ENCODE assay signal across 8 mouse cellular contexts in the genomic region with DNA sequence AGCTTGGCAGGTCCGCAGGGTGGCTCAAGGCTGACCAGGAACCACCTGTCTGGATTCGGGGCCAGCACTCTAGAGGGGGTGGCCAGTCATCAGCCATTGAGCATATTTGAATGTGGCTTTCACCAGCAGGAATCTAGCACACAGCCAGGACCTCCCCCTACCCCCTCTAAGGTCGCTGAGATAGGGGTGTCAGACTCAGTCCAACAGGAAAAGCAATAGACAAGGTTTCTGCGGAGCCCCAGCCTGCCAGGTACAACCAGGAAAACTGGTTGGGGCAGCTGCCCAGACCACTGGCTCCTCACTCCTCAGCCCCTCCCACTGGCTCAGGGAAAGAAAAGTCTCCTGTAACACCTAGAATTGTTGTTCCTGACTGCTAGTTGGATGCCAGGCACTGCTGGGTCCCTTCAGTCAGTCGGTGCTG. TPM values are rescaled to one million over a fixed set of nuclear protein-coding genes. Genes with fewer than 3 reads are reported as not detected.
DNase-seq lines count a peak whose midpoint lies in the region; ATAC-seq lines count a peak whose summit lies in the region.

No protein-coding gene starts in this region.

- H3K9me3 ChIP-seq in heart, embryonic 12.5 days (replicated peaks), result peaks cover 5% of the 10 kb centered on the region
- no peaks in the 10 kb centered on the region for H3K9me3 ChIP-seq in heart, embryonic 15.5 days (replicated peaks)
- H3K9me3 ChIP-seq in limb, embryonic 11.5 days (ENCODE audit: control insufficient read depth, low read length), result no peaks in the 10 kb centered on the region
- H3K9me3 ChIP-seq in midbrain, embryonic 15.5 days, result no peaks in the 10 kb centered on the region

- H3K4me2 ChIP-seq in heart, embryonic 12.5 days, result peak overlapping the region; percentile 63
- H3K4me2 ChIP-seq in heart, embryonic 15.5 days, result peak overlapping the region; percentile 65
- H3K4me2 ChIP-seq in limb, embryonic 11.5 days (ENCODE audit: low read depth, severe bottlenecking), result peak overlapping the region; percentile 34; the same call in 1 of the 2 replicates
- H3K4me2 ChIP-seq in midbrain, embryonic 15.5 days, result peak overlapping the region; percentile 35

- ATAC-seq in heart, embryonic 12.5 days (ENCODE audit: insufficient number of reproducible peaks, low FRiP score), result no peak
- no peak for ATAC-seq in heart, embryonic 15.5 days (replicated peaks; ENCODE audit: insufficient number of reproducible peaks, insufficient read depth, low FRiP score, low read depth)
- ATAC-seq in limb, embryonic 11.5 days (ENCODE audit: insufficient number of reproducible peaks, low FRiP score, low TSS enrichment, low read depth), result 0 out of 2 replicates have a peak, but pooled peaks have one; percentile 19
- no peak for ATAC-seq in midbrain, embryonic 15.5 days (replicated peaks)
- no peak for ATAC-seq in activated CD4-positive, CD25-positive, alpha-beta regulatory T cell, adult 4 months

- H3K4me3 ChIP-seq in heart, embryonic 12.5 days, result peak overlapping the region; percentile 36
- H3K4me3 ChIP-seq in heart, embryonic 15.5 days, result peak overlapping the region; percentile 43; the same call in 1 of the 2 replicates
- no peak overlapping the region for H3K4me3 ChIP-seq in limb, embryonic 11.5 days (ENCODE audit: low read depth, low read length)
- no peak overlapping the region for H3K4me3 ChIP-seq in midbrain, embryonic 15.5 days

- 19% methylated on average over 5 of the region's 5 CpGs for WGBS in heart, embryonic 12.5 days
- WGBS in heart, embryonic 15.5 days, result 16% methylated on average over 5 of the region's 5 CpGs
- 19% methylated on average over 5 of the region's 5 CpGs for WGBS in limb, embryonic 11.5 days
- 27% methylated on average over 5 of the region's 5 CpGs for WGBS in midbrain, embryonic 15.5 days

- peak overlapping the region; percentile 86 for H3K27ac ChIP-seq in heart, embryonic 12.5 days (ENCODE audit: poor library complexity, severe bottlenecking)
- H3K27ac ChIP-seq in heart, embryonic 15.5 days, result peak overlapping the region; percentile 80
- H3K27ac ChIP-seq in limb, embryonic 11.5 days (replicated peaks; ENCODE audit: low read depth, low read length), result no peak overlapping the region
- no peak overlapping the region for H3K27ac ChIP-seq in midbrain, embryonic 15.5 days

- H3K36me3 ChIP-seq in heart, embryonic 12.5 days, result peaks cover 11% of the 10 kb centered on the region; the same call in 1 of the 2 replicates
- H3K36me3 ChIP-seq in heart, embryonic 15.5 days, result no peaks in the 10 kb centered on the region
- H3K36me3 ChIP-seq in limb, embryonic 11.5 days (ENCODE audit: control insufficient read depth, insufficient read depth, low read length), result no peaks in the 10 kb centered on the region; the same call in 1 of the 2 replicates
- H3K36me3 ChIP-seq in midbrain, embryonic 15.5 days (replicated peaks), result no peaks in the 10 kb centered on the region

- DNase-seq in heart, adult 8-10 months (ENCODE audit: low spot score), result no peak
- DNase-seq in limb, embryonic 11.5 days (ENCODE audit: low spot score), result peak; percentile 50
- no peak for DNase-seq in spleen, postnatal 14 days (ENCODE audit: low spot score in 2 of 2)
- DNase-seq in spleen, postnatal 10 days (ENCODE audit: low spot score in 2 of 2), result no peak

- H3K9ac ChIP-seq in heart, embryonic 12.5 days, result peak overlapping the region; percentile 48
- H3K9ac ChIP-seq in heart, embryonic 15.5 days, result peak overlapping the region; percentile 42; the same call in 1 of the 2 replicates
- no peak overlapping the region for H3K9ac ChIP-seq in limb, embryonic 11.5 days (ENCODE audit: low read length)
- no peak overlapping the region for H3K9ac ChIP-seq in midbrain, embryonic 15.5 days

- no peaks in the 10 kb centered on the region for H3K27me3 ChIP-seq in heart, embryonic 12.5 days (replicated peaks)
- no peaks in the 10 kb centered on the region for H3K27me3 ChIP-seq in heart, embryonic 15.5 days
- H3K27me3 ChIP-seq in limb, embryonic 11.5 days (ENCODE audit: control insufficient read depth, insufficient read depth, low read length), result no peaks in the 10 kb centered on the region
- H3K27me3 ChIP-seq in midbrain, embryonic 15.5 days (replicated peaks), result no peaks in the 10 kb centered on the region

- H3K4me1 ChIP-seq in heart, embryonic 12.5 days (replicated peaks), result peaks cover 33% of the 10 kb centered on the region
- peaks cover 28% of the 10 kb centered on the region for H3K4me1 ChIP-seq in heart, embryonic 15.5 days (replicated peaks)
- H3K4me1 ChIP-seq in limb, embryonic 11.5 days (ENCODE audit: control insufficient read depth, insufficient read depth, low read length), result peaks cover 9% of the 10 kb centered on the region
- peaks cover 18% of the 10 kb centered on the region for H3K4me1 ChIP-seq in midbrain, embryonic 15.5 days

RNA-seq across cellular contexts. Expression of a gene that starts 10.7 kb away (rescaled TPM):
- polyA plus RNA-seq in heart, embryonic 12.5 days (2016; fragmentation: Nextera tagmentation; extraction: Ambion mirVana), result 1.7 and 2.0 TPM in 2 replicates
- 1 to 10 TPM; 2.4 to 5.0 (median 4.3) TPM for total RNA-seq in heart, adult 8-10 months (2022)
- polyA plus RNA-seq in heart, embryonic 15.5 days (2015; fragmentation: Nextera tagmentation; extraction: Ambion mirVana), result 1.7 and 2.0 TPM in 2 replicates
- polyA plus RNA-seq in limb, embryonic 11.5 days (2014; fragmentation: Nextera tagmentation; extraction: Ambion mirVana), result 7.1 and 9.7 TPM in 2 replicates
- polyA plus RNA-seq in midbrain, embryonic 15.5 days (2015; fragmentation: Nextera tagmentation; extraction: Ambion mirVana), result 2.3 and 2.8 TPM in 2 replicates
- under 1 TPM in 1 of 2 experiments, not detected in 1; 0.16 TPM for polyA plus RNA-seq in activated CD4-positive, CD25-positive, alpha-beta regulatory T cell, adult 4 months (2017; shearing (Covaris generic))

RNA-seq across cellular contexts. Expression of a gene that starts 47.5 kb away (rescaled TPM):
- 107 and 115 TPM in 2 replicates for polyA plus RNA-seq in heart, embryonic 12.5 days (2016; fragmentation: Nextera tagmentation; extraction: Ambion mirVana)
- total RNA-seq in heart, adult 8-10 months (2022), result 100 to 1,000 TPM in 1 of 4 experiments, 10 to 100 TPM in 3; 74.6 to 100 (median 83.0) TPM
- polyA plus RNA-seq in heart, embryonic 15.5 days (2015; fragmentation: Nextera tagmentation; extraction: Ambion mirVana), result 102 and 119 TPM in 2 replicates
- 74.4 and 83.3 TPM in 2 replicates for polyA plus RNA-seq in limb, embryonic 11.5 days (2014; fragmentation: Nextera tagmentation; extraction: Ambion mirVana)
- 152 and 155 TPM in 2 replicates for polyA plus RNA-seq in midbrain, embryonic 15.5 days (2015; fragmentation: Nextera tagmentation; extraction: Ambion mirVana)
- polyA plus RNA-seq in activated CD4-positive, CD25-positive, alpha-beta regulatory T cell, adult 4 months (2017; shearing (Covaris generic)), result 10 to 100 TPM; 46.4 to 73.2 TPM

RNA-seq across cellular contexts. Expression of a gene that starts 47.7 kb away (rescaled TPM):
- polyA plus RNA-seq in heart, embryonic 12.5 days (2016; fragmentation: Nextera tagmentation; extraction: Ambion mirVana), result 67.9 and 74.2 TPM in 2 replicates
- total RNA-seq in heart, adult 8-10 months (2022), result 100 to 1,000 TPM; 490 to 636 (median 559) TPM
- 108 and 109 TPM in 2 replicates for polyA plus RNA-seq in heart, embryonic 15.5 days (2015; fragmentation: Nextera tagmentation; extraction: Ambion mirVana)
- polyA plus RNA-seq in limb, embryonic 11.5 days (2014; fragmentation: Nextera tagmentation; extraction: Ambion mirVana), result 25.6 and 27.9 TPM in 2 replicates
- polyA plus RNA-seq in midbrain, embryonic 15.5 days (2015; fragmentation: Nextera tagmentation; extraction: Ambion mirVana), result 22.5 and 23.9 TPM in 2 replicates
- 1 to 10 TPM; 2.9 to 3.5 TPM for polyA plus RNA-seq in activated CD4-positive, CD25-positive, alpha-beta regulatory T cell, adult 4 months (2017; shearing (Covaris generic))

Comparison
In these comparisons a context has a peak if more than half of its experiments do, and no peak if none do; other contexts are left out.
1. H3K27ac ChIP-seq: peak in heart, embryonic 12.5 days (single experiment) and heart, embryonic 15.5 days (single experiment); none in limb, embryonic 11.5 days (single experiment) and midbrain, embryonic 15.5 days (single experiment).
2. H3K4me3 ChIP-seq: peak in heart, embryonic 12.5 days (single experiment) and heart, embryonic 15.5 days (single experiment); none in limb, embryonic 11.5 days (single experiment) and midbrain, embryonic 15.5 days (single experiment).
3. H3K9ac ChIP-seq: peak in heart, embryonic 12.5 days (single experiment) and heart, embryonic 15.5 days (single experiment); none in limb, embryonic 11.5 days (single experiment) and midbrain, embryonic 15.5 days (single experiment).
4. Peak in every context shown above with its lines, with median percentiles within 50 percentile points of each other: H3K4me2 ChIP-seq.